Mouse (Mus musculus): ENCODE data around the gene Klf12.
"Not testable (repeated sequence)": the region's sequence is repeated elsewhere in the genome, so short reads cannot be mapped to it uniquely, and the experiment has no call there.

Gene Klf12

DNA sequence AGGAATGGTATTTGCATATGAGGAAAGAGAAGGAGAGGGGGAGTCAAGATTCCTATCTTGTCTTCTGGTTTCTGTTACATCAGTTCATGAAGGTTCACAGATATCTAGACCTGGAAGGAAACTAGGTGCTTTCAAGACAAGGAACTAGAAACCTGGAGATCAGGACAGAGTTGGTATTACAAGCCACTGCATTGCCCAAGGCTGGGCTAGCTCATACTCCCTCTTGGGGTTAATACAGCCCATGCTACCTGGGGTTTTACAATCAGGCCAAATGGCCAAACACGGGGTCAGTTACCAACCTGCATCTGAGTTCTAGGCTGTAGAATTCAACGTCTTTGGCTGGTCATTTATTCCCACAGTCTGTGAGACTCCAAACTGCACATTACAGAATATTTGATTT, 398.9 kb downstream of the Klf12 start:
- DNase-seq (ENCODE audit: low spot score): no peak

- DNase-seq (ENCODE audit: low spot score): no peak
These were observed 399.4 kb downstream of the Klf12 start for GRCm38 (mm10) chr14:99885128-99885527.

GRCm38 (mm10) chr14:99876791-99877578, 407.5 kb downstream of the Klf12 start:
- DNase-seq (ENCODE audit: low spot score): no peak

- DNase-seq (ENCODE audit: low spot score): no peak
These were observed 410.8 kb downstream of the Klf12 start for GRCm38 (mm10) chr14:99873725-99874124.

- DNase-seq (ENCODE audit: low spot score): no peak
These were observed 428.1 kb downstream of the Klf12 start for GRCm38 (mm10) chr14:99856158-99857011.

DNA sequence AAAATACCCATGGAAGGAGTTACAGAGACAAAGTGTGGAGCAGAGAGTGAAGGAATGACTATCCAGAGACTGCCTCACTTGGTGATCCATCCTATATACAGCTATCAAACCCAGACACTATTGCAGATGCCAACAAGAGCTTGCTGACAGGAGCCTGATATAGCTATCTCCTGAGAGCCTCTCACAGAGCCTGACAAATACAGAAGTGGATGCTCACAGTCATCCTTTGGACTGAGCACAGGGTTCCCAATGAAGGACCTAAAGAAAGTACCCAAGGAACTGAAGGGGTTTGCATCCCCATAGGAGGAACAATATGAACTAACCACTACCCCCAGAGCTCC, 430.0 kb downstream of the Klf12 start:
- not testable (repeated sequence) for DNase-seq (ENCODE audit: low spot score)

DNA sequence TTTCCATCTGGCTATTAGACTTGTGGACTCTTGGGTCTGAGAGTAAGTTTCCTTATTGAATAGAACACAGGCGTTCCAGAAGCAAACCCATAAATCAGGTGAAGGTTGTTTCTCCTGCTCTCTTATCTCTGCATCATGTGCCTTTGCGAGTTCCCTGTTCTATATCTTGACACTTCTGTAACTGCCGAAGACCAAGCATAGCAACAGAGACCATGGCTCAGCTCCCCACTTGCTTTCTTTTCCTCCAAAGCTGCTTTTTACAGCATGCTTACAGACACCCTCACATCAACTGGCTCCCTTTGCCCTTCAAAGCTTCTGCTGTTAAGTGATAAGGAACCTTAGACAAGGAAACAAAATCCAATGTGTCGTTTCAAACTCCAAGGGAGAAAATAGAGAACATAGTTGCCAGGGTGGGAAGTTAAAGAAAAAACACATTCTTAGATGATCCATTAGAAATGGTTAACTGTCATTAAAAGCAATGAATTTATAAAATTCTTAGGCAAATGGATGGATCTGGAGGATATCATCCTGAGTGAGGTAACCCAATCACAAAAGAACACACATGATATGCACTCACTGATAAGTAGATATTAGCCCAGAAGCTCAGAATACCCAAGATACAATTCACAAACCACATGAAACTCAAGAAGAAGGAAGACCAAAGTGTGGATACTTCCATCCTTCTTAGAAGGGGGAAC, 430.6 kb downstream of the Klf12 start:
- DNase-seq (ENCODE audit: low spot score): not testable (repeated sequence)

DNA sequence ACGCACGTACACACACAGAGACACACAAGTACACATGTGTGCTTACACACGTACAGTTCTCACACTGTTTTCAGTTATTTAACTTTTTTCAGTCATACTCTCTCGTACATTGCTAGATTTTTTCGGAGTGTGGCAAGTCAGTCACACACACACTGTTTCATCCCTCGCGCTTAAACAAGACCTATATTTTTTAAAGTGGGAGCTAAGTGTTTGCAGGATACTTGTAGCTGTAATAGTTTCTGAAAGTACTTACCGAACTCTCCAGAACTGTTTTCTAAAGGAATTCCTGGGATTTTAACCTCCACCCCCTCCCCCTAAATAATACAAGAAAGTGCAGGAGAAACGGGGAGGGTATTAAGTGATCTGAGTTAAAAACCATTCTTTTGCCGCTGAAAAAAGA, 434.1 kb downstream of the Klf12 start:
- DNase-seq (ENCODE audit: low spot score): no peak

DNA sequence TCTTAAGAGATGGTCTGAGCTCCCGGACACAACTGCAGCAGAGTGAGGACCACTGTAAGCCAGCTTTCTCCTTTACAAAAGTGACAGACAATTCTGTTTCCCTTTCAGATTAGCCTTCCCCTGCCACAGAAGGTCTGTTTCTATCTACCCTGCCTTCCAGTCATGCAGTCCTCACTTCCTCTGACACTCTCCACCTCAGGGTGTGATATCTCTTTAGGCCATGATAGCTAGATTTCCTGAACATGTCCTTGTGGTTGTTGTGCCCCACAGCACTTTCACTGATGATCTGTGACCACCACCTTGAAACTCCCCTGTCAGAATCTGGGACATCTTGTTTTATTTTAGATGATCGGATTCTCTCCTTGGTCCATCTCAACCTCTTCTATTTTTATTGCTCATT, 437.0 kb downstream of the Klf12 start:
- no peak for DNase-seq (ENCODE audit: low spot score)

DNA sequence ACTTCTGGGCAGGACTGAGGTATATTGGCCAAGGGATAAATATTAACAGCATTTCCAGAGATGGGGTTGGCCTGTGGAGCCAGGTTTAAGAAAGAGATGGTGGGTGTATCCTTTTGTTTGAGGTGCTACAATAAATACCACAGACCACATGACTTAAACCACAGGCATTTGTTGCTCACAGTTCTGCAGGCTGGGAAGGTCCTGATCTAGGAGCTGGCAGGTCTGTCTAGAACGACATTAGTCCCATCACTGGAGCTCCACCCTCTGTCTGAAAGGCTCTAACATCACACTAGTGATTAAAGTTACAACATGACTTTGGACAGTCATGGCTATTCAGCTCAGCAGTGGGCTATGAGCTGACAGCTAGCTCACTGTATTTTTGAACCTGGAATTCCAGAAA, 457.8 kb downstream of the Klf12 start:
- DNase-seq (ENCODE audit: low spot score): no peak
